Mouse (Mus musculus): ENCODE results near the gene Aunip.
"Not testable (repeated sequence)": the region's sequence is repeated elsewhere in the genome, so short reads cannot be mapped to it uniquely, and the experiment has no call there.

Gene Aunip

GRCm38 (mm10) chr4:134485151-134485900 is 25.5 kb upstream of the Aunip start:
- DNase-seq (ENCODE audit: low read depth, low spot score): no peak

- DNase-seq (ENCODE audit: low read depth, low spot score): no peak
Measured at GRCm38 (mm10) chr4:134488211-134488610, 22.6 kb upstream of the Aunip start.

GRCm38 (mm10) chr4:134489986-134490665 is 20.7 kb upstream of the Aunip start:
- no peak for DNase-seq (ENCODE audit: low read depth, low spot score)

GRCm38 (mm10) chr4:134491716-134492115 is 19.1 kb upstream of the Aunip start:
- no peak for DNase-seq (ENCODE audit: low read depth, low spot score)

GRCm38 (mm10) chr4:134494161-134494560 is 16.6 kb upstream of the Aunip start:
- DNase-seq (ENCODE audit: low read depth, low spot score): not testable (repeated sequence)

GRCm38 (mm10) chr4:134494780-134495545 is 15.8 kb upstream of the Aunip start:
- DNase-seq (ENCODE audit: low read depth, low spot score): no peak

GRCm38 (mm10) chr4:134495546-134495923 is 15.3 kb upstream of the Aunip start:
- DNase-seq (ENCODE audit: low read depth, low spot score): no peak

- DNase-seq (ENCODE audit: low read depth, low spot score): no peak
Measured at GRCm38 (mm10) chr4:134496595-134497210, 14.1 kb upstream of the Aunip start, which contains the start of gene Paqr7. TSS of gene Paqr7 (plus strand) at chr4:134496697.

GRCm38 (mm10) chr4:134497223-134497622 is 13.6 kb upstream of the Aunip start:
- no peak for DNase-seq (ENCODE audit: low read depth, low spot score)

GRCm38 (mm10) chr4:134497986-134498731 is 12.6 kb upstream of the Aunip start:
- no peak for DNase-seq (ENCODE audit: low read depth, low spot score)

- not testable (repeated sequence) for DNase-seq (ENCODE audit: low read depth, low spot score)
Measured at GRCm38 (mm10) chr4:134498983-134499382, 11.8 kb upstream of the Aunip start.

- DNase-seq (ENCODE audit: low read depth, low spot score): no peak
Measured at GRCm38 (mm10) chr4:134501095-134501494, 9.7 kb upstream of the Aunip start.

- no peak for DNase-seq (ENCODE audit: low read depth, low spot score)
Measured at GRCm38 (mm10) chr4:134503686-134504357, 7.0 kb upstream of the Aunip start.

GRCm38 (mm10) chr4:134505303-134505789 is 5.5 kb upstream of the Aunip start:
- no peak for DNase-seq (ENCODE audit: low read depth, low spot score)

GRCm38 (mm10) chr4:134505966-134506594 is 4.7 kb upstream of the Aunip start:
- DNase-seq (ENCODE audit: low read depth, low spot score): no peak

GRCm38 (mm10) chr4:134506713-134507112 is 4.1 kb upstream of the Aunip start:
- no peak for DNase-seq (ENCODE audit: low read depth, low spot score)

GRCm38 (mm10) chr4:134510396-134510795 is 403 bp upstream of the Aunip start:
- no peak for DNase-seq (ENCODE audit: low read depth, low spot score)

- DNase-seq (ENCODE audit: low read depth, low spot score): no peak
Measured at GRCm38 (mm10) chr4:134511730-134512129, 931 bp downstream of the Aunip start.

- DNase-seq (ENCODE audit: low read depth, low spot score): no peak
Measured at GRCm38 (mm10) chr4:134512798-134513197, 2.0 kb downstream of the Aunip start.
